Mouse (Mus musculus) testis, adult 2 months (tissue): ENCODE measurements at regions not wholly inside any gene's neighbourhood (a gene's known extent, or its start where the extent isn't known, plus 50 kb on each side); places are given as distances from the start of the nearest gene placed in this dataset.

Experiments used
- CTCF ChIP-seq: fragments of 200-500 bp; IDR thresholded peaks from 2 replicates; pipeline ENCODE4 v1.5.1; 2012; ENCODE audit warnings: low read depth, mild to moderate bottlenecking, inconsistent platforms, low read length, moderate library complexity; ENCODE audit not compliant: control insufficient read depth, insufficient read depth, insufficient replicate concordance
- POLR2A ChIP-seq: fragments of 200-500 bp; IDR thresholded peaks from 2 replicates; pipeline ENCODE4 v1.6.1; 2012; ENCODE audit warnings: low read depth, mild to moderate bottlenecking, inconsistent platforms, low read length, moderate library complexity; ENCODE audit not compliant: control insufficient read depth

DNA sequence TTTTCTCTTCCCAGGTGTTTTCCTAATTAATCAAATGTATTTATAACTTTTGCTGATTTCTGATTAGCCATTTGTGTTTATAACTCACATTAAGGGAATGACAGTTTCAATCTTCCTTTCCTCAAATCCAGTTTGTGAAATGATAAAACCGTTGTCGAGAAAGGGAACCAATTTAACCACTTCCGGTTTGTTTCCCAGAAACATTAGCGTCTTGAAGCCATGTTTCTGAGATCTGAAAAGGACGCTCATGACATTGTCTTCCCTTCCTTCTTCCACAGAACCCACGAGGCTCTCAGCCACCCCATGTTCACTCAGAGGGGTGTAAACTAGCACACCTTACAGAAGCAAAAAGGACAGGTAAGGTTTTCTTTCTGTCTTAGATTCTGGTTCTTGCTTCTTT, 76.0 kb upstream of the Bmp2k start:
- TF ChIP-seq POLR2A (no peak), CTCF (no peak)
